In the genomic region with DNA sequence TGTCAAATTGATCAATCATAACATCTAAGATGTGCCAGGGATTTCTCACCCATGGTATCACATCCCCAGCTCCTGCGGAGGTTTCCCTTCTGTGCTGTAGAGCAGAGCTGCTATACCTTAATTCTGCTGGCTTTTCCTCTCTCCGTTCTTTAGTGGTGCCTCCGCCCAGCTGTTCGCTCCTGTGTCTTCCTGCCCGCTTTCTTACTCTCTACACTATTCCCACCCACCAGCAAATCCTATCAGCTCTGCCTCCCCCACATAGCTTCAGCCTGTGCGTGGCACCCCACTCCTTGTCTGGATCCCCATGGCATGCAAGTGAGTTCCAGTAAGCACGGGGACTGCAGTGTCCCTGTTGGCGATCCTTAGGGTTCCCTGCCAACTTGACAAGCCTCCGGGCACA, we compare ENCODE assay signal across 16 mouse cellular contexts.
"Had no signal": no experiment of that assay in that cellular context is flagged by ENCODE, and none has a peak within 500 bp of the region (broad histone marks: within the 10 kb centered on the region; RNA-seq: fewer than 3 reads in every experiment).

No protein-coding gene starts in this region.

- ATAC-seq: intestine, embryonic 15.5 days; liver, postnatal 0 days had no signal

- H3K4me1 ChIP-seq: intestine, embryonic 15.5 days; lung, embryonic 15.5 days had no signal

- H3K4me3 ChIP-seq: intestine, embryonic 15.5 days; layer of hippocampus, adult 2 months; limb, embryonic 12.5 days; liver, embryonic 13.5 days; lung, embryonic 15.5 days; megakaryocyte, embryonic 14.5 days; midbrain, embryonic 12.5 days had no signal

- H3K4me2 ChIP-seq: intestine, embryonic 15.5 days; limb, embryonic 12.5 days; liver, embryonic 13.5 days; lung, embryonic 15.5 days; midbrain, embryonic 12.5 days had no signal

- H3K27me3 ChIP-seq: intestine, embryonic 15.5 days; limb, embryonic 12.5 days; liver, embryonic 13.5 days; lung, embryonic 15.5 days; megakaryocyte, embryonic 14.5 days; midbrain, embryonic 12.5 days had no signal

- H3K36me3 ChIP-seq: intestine, embryonic 15.5 days; limb, embryonic 12.5 days; liver, embryonic 13.5 days; lung, embryonic 15.5 days; midbrain, embryonic 12.5 days had no signal

- H3K27ac ChIP-seq: intestine, embryonic 15.5 days; layer of hippocampus, adult 2 months; limb, embryonic 12.5 days; liver, embryonic 13.5 days; lung, embryonic 15.5 days; macrophage; midbrain, embryonic 12.5 days had no signal

- DNase-seq: kidney, adult 18-20 months; kidney, postnatal 10 days; kidney, postnatal 4 days; liver; liver, embryonic 13.5 days; liver, postnatal 0 days; lung, postnatal 14 days; spleen, adult 18-20 months; thymus, postnatal 4 days had no signal

- H3K9me3 ChIP-seq: intestine, embryonic 15.5 days; limb, embryonic 12.5 days; liver, embryonic 13.5 days; lung, embryonic 15.5 days; midbrain, embryonic 12.5 days had no signal

- H3K9ac ChIP-seq: intestine, embryonic 15.5 days; limb, embryonic 12.5 days; liver, embryonic 13.5 days; liver, postnatal 0 days; lung, embryonic 15.5 days; midbrain, embryonic 12.5 days had no signal
